Mouse (Mus musculus) regulatory T cell (primary cell): ENCODE measurements around the gene Cdr2.
"Not testable (repeated sequence)": the region's sequence is repeated elsewhere in the genome, so short reads cannot be mapped to it uniquely, and the experiment has no call there.

Experiments
- in situ Hi-C: fragments of 300-600 bp; cut with MboI, MseI; formaldehyde crosslinking; loops from one replicate; pipeline ENCODE4 v1.15.1; 2025; ENCODE audit warnings: high pct_unique_total_duplicates

Cdr2 gene

DNA sequence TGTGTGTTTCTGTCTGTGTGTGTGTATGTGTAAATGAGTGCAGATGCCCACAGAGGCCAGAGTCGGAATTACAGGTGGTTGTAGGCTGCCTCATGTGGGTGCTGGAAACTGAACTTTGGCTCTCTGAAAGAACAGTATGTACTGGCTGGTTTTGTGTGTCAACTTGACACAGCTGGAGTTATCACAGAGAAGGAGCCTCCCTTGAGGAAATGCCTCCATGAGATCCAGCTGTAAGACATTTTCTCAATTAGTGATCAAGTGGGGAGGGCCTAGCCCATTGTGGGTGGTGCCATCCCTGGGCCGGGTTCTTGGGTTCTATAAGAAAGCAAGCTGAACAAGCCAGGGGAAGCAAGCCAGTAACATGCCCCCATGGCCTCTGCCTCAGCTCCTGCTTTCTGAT is 9.6 kb downstream of the Cdr2 start:
- in situ Hi-C loops: not testable (repeated sequence)

DNA sequence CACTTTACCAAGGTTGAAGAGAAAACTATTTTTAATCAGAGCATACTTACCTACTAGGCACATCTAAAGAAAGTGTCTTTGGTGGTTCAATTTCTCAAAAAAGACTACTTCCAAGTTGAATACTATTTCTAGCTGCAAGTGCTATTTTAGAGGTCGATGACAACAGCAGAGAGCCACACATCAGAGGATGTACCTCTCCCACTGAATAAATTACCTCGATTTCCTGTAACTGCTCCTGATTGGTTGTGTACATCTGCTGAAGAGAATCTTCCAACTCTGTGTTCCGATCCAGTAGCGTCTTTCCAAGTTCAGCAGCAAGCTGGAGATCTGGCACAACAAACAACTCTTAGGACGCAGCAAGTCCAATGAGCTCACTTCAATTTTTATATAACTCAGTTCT is 12.0 kb downstream of the Cdr2 start:
- in situ Hi-C loops: no loop called here

DNA sequence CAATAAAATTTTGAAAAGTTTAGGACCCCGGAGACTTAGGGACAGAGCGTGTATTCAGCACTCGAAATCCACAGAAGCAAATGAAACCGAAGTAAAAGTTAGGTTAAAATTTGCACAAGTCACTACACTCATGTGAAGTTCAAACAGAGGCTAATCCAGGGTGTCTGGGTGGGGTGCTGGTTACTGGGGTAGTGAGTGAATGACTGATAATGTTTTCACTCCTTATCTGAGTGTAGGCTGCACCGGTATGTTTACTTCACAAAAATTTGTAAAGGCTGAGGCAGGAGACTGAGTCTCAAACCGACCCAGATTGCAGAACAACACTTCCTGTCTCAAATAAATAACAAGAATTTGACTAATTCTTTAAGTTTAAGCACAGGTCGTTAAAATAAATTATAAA is 12.9 kb downstream of the Cdr2 start:
- in situ Hi-C loops: no loop called here

DNA sequence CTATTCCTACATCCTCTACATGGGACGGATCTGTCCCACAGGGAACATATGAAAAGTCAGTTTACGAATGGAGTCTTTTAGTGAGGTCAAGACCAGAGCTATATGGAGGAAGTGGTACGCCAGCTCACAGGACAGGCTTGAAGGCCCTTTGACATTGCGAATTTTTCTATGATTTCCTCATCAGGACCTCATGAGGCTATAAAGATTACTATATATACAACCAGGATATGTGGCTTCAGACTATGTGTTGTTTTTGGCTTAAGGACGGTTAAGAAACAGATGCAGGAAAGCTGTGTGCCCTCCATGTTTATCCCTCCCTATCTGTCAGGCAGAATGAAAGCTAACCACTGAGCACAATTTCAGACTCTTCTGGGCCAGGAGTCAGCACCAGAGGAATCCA is 19.0 kb downstream of the Cdr2 start:
- in situ Hi-C loops: no loop called here

DNA sequence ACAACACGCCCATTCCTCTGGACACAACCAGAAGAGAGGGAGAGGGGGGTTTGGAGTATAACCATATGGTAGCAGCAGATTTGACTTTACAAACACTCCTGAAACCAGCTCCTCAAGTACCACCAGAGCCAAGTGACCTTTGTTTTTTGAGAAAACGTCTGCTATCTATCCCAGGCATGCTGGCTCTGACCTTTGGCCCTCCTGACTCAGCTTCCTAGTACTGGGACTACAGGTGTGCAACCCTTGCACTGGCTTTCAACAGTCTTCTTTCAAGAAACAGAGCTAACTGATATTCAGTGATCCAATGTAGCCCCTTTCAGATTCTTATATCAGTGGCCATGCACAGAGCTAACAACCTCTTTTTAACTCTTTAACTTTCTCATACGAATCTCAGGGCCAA is 20.2 kb downstream of the Cdr2 start:
- in situ Hi-C loops: no loop called here

DNA sequence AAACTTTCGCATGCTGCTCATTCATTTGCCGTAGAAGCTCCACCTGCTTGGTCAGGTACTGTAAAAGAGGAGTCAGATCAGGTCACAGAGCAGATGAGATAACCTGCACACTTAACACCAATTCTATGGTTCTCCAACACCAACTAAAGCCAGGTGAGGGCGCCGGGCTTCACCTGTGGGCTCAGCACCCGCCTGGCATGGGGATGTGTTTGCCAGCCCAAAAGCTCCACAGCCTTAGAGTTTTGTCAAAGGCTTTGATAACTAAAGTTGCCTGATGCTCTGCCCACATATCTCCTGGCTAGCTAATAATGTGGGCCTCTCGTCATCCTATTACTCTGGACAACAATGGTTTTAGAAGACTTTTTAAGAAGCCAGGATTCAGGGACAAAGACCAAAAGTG is 21.5 kb downstream of the Cdr2 start:
- in situ Hi-C loops: no loop called here

DNA sequence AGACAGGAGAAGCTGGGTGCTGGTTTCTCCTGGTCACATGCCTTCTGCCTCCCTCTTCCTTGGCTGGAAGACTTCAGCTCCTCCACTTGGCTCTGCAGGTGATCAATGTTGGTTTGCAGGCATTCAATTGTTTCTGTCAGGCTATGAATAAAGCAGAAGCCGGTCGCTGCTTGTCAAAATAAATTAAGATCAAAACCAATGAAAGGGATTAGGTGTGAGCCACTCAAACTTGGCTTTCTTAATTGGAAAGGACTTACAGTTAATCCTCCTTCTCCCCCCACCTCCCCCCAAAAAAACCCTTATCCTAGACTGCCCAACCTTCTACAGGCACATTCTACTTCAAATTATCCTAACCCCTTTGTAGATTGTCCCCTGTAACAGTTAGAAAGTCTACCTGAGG is 22.0 kb downstream of the Cdr2 start:
- in situ Hi-C loops: no loop called here

DNA sequence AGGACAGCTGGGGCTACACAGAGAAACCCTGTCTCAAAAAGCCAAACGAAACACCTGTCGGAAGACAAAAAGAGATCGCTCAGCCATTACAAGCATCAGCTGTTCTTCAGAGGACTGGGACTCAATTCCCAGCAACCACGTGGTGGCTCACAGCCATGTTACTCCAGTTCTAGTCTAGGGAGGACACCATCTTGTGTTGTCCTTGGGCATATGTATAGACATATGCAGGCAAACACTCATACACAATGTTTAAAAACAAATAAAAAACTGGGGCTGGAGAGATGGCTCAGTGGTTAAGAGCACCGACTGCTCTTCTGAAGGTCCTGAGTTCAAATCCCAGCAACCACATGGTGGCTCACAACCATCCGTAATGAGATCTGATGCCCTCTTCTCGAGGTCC is 28.5 kb downstream of the Cdr2 start:
- in situ Hi-C loops: not testable (repeated sequence)

DNA sequence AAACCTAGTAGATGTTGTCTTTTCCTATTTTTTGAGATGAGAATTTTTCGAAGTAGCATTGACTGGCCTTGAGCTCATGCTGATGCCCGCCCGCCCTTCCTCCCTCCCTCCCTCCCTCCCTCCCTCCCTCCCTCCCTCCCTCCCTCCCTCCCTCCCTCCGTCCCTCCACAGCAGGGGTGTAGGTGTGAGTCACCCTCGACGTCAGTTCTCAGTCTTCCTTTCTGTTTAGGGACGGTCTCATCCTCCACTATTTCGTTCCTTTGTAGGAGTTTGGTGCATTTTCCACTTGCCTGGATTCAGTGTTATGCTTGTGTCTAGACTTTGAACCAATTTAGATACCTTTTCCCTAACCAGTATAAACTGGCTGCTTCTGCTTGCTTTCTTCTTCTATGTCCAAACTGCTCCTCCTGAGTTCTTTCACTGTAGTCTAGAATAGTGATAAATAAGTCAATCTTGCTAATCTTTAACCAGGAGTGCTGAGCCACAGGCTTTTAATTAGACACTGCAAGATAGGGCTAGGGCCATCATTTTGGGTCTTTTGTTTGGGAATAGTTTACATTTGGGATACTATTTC is 38.1 kb downstream of the Cdr2 start:
- in situ Hi-C loops: no loop called here

DNA sequence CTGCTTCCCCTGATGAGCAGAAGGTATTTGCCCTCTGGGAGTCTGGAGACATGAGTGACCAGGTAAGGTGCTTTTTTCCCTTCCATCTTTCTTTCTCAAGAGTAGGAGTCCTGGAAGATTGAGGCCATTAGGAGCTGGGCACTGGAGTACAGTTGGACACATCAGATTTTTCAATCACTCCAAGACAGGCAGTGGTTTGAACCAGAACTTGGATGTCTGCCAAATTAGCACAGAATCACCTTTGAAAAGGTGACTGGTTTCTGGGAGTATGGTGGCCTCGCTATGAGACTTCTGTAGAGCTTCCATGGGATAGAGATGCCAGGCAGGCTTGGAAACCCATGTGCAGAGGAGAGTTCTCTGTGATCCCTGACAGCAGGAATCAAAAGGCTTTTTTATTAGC is 39.6 kb downstream of the Cdr2 start:
- in situ Hi-C loops: no loop called here

DNA sequence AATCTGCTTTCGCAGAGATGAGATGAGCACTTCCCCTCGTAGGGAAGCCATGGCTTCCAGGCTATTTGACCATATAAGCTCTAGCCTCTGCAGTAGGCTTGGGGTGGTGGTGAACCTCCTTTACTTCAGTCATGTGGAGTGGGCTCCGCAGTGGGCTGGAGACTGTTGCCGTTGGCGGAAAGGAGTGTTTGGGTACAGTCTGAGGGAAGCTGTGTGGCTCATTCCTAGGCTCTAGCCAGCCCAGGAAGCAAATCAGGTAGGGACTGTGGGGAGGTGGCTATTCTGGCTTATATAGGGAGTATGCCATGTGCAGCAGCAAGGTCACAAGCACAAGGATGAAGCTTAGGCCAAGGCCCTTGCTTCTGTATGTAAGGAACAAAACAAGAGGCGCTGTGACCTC is 40.9 kb downstream of the Cdr2 start:
- in situ Hi-C loops: no loop called here

DNA sequence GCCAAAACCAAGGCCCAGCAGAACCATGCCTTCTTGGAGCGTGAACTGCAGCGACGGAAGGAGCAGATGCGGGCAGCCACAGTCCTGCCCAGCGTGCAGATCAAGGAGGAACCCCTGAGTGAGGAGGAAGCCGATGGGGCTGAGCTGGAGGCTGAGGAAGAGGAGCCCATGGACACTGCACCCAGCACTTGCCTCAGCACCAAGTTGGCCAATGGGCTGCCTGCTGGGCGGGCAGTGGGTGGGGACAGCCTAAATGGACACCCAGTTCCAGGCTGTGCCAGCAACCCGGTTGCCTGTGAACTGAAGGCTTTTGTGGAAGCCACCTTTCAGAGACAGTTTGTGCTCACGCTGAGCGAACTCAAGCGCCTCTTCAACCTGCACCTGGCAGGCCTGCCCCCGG is 41.8 kb downstream of the Cdr2 start:
- in situ Hi-C loops: no loop called here

DNA sequence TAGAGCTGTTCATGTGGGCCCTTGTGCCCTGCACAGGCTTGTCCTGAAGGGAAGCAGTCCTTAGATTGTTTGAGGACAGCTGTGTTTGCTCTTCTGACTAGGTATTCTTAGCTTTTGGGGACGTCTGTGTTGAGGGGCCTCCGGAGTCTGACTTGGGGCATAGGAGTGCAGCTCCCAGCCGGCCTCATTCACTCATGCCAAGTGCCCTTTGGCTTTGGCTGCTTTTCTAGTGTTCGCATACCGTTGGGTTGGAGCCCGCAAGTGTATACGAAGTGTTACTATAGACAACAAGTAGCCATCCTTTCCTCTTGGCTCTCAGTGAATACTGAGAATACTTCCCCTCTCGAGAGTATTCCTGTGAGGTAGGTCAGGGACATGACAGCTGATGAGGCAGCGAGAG is 43.9 kb downstream of the Cdr2 start:
- in situ Hi-C loops: loop anchor here (10.0 kb wide), 1 partner anchor 283 kb away; no protein-coding TSS in a partner anchor

DNA sequence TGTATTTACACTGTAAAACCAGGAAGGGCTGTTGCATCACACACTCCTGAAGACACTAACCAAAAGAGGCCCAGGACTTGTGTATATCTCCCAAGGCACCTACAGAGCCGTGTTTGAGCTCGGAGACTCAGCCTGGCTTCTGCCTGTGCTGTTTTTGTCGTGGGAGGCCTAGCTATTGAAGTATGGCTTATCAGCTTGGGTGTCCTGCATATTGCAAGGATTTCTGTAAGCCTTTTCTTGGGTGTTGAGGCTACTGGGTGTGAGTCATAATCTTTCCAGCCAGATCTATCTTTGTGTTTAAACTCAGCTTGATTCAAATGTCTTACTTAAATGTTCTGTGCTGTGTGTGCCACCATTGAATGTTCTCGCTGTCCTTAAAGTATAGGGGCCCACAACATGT is 45.6 kb downstream of the Cdr2 start:
- in situ Hi-C loops: loop anchor here (10.0 kb wide), 1 partner anchor 282 kb away; no protein-coding TSS in a partner anchor

DNA sequence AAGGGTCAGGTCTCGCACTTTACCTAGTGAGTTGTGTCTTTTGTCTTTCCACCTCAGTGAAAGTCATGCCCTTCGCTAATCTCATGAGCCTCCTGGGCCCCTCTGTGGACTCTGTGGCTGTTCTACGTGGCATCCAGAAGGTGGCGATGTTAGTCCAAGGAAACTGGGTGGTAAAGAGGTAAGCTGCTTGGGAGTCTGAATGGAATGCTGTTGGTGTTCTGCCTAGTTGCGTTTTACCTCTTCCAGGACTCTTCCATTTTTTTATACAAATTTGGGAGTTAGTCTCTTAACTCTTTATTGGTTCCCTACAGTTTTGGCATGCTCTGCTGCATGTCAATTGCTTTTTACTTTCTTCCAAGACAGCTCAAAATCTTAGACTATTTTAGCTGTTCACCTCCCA is 47.4 kb downstream of the Cdr2 start:
- in situ Hi-C loops: loop anchor here (10.0 kb wide), 1 partner anchor 280 kb away; no protein-coding TSS in a partner anchor

DNA sequence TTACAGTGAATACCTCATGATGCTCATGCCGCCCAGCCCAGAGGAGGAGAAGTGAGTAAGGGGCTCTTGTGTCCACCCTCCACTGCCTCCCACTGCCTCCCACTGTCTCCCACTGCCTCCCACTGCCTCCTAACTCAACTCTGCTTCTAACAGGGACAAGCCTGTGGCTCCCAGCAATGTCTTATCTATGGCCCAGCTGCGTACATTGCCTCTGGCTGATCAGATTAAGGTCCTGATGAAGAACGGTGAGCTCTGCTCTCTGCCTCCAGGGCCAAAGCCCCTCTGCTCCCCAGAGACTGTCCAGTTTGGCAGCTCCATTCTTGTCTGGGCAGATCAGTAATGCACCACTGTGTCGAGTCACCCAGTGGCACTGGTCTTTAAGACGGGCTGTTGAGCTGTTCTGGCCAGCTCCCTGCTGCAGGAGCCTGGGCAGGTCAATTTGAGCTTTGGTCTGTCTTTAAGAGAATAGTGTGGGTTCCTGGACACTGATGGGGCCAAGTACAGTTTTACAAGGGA is 48.4 kb downstream of the Cdr2 start:
- in situ Hi-C loops: loop anchor here (10.0 kb wide), 1 partner anchor 279 kb away; no protein-coding TSS in a partner anchor

DNA sequence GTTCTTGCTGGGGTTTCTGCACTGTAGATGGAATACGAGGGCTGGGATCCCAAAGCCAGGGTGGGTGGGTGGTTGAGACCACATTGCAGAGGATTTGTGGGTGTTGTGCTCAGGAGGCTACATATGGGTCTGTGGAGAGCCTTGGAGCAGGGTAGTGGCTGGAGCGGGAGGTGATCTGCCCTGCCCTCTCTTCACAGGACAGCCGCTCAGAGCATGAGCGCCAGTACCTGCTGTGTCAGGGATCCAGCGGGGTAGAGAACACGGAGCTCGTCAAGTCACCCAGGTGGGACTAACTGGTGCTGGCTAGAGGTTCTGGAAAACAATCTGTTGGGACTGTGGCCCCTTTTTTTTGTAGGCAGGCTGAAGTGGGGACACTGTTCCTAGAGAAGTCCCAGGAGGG is 49.0 kb downstream of the Cdr2 start:
- in situ Hi-C loops: loop anchor here (10.0 kb wide), 1 partner anchor 278 kb away; no protein-coding TSS in a partner anchor

DNA sequence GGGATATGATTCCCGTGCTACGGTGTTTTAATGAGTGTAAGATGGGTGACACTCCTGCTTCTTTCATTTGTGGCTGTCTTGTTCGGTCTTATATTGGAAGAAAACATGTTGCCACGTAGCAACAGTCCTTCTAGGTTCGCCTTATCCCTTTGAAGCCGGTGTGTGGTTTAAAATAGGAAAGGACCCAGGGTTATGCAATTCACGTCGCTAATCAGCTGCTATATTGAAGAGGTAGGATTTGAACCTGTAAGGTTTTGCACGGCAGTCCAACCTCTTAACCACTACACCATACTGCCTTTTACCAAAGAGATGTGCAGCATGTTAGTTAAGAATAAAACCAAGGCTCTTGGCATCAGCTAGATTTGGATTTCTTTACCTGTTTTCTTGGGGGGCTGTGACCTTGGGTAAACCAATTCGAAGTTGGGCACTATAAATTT is 63.6 kb downstream of the Cdr2 start:
- in situ Hi-C loops: loop anchor here (5.0 kb wide), 1 partner anchor 81 kb away; no protein-coding TSS in a partner anchor

DNA sequence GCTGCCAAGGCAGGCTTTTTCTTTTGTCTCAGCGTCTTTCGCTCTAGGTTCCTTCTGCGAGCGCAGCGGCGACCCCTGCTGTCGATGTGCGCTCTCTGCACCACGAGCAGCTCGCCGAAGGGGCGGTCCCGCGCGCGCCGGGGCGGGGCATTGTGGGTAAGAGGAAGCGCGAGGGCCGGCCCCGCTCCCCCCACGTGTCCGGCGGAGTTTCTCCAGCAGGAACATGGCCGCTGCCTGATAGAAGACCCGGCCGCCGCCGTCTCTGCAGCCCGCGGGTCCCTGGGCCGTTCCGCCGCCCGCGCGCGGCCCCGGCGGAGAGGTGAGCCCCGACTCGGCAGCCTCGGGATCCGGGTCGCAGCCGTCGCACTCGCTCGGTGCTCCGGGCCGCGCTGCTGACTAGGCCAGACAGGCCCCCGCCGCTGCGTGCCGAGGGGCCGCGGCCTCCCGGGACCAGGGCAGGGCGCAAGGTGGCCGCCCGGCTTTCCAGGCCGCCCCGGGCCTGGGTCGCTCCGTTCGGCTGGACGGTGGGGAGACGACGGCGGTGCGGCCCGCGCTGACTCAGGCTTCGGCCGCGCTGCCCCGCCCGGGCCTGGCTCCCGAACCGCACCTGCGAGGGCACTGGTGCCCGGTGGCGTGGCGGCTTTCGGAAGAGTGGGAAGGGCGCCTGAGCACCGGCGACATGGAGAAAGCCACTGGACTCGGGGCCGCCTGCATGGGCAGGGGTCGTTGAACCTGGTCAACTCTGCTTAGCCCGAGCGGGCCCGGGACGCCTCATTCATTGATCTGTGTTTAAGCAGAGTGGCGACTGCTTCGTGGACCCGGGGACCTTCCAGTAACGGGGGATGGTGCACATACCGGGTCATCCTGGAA is 64.3 kb downstream of the Cdr2 start, which contains the start of gene Polr3e:
Gene Polr3e (plus strand): TSS at position 153 of the 870 bp plus-strand sequence.
- in situ Hi-C loops: loop anchor here (5.0 kb wide), 1 partner anchor 81 kb away; no protein-coding TSS in a partner anchor

DNA sequence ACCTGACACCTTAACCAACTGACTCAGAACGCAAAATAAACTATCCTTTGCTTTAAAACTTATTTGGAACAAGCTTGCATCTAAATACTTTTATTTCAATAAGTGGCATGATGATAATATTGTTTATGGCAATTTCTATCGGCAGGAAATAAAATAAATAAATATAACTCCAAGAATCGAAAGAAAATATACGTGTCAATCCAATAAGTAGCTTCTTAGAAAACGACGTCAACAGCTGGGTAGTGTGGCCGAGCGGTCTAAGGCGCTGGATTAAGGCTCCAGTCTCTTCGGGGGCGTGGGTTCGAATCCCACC is 64.9 kb downstream of the Cdr2 start:
- in situ Hi-C loops: loop anchor here (5.0 kb wide), 1 partner anchor 80 kb away; no protein-coding TSS in a partner anchor

DNA sequence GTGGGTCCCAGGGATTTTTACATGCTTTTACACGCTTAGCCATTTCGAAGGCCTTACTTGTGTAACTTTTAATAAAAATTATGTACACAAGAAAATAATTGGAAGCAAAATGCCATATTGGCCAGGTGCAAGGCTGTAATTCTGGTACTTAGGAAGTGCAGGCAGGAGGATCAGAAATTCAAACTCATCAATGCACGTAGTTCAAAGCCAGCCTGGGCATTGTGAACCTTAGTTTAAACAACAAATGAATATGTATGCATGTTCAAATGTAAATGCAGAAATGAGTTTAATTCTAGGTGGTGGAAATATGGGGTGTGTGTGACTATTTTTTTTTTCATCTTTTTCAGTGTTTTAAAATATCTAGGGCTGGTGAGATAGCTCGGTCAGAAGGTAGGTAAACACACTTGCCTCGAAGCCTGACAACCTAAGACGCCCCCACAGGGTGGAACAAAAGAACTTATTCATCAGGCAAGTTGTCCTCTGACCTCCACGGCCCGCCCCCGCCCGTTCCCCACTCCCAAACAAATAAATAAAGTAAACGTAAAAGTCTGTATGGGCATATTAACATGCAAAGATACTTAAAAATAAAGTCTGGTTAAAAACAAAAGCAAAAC is 65.7 kb downstream of the Cdr2 start:
- in situ Hi-C loops: loop anchor here (5.0 kb wide), 1 partner anchor 79 kb away; no protein-coding TSS in a partner anchor

DNA sequence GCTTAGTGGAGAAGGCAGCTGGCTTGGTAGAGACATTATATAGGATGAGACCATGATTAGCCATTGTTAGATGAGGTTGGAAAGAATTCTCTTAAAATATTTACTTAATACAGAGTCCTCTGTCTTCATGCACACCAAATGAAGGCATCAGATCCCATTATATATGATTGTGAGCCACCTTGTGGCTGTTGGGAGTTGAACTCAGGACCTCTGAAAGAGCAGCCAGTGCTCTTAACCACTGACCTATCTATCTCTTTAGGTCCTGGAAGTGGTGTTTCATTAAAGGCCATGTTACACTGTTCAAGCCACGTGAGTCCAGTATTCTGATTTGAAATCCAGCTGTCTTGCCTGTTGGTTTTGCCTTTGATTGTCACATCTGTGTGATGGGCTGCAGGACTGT is 68.8 kb downstream of the Cdr2 start:
- in situ Hi-C loops: no loop called here
